26 mouse cellular contexts compared by ENCODE assay signal in genomic region chr13:51935827-51936226, GRCm38 (mm10).
A peak's percentile ranks its signal among the peaks of the same experiment; 100 is the strongest.
DNase-seq lines count a peak whose midpoint lies in the region; ATAC-seq and TF ChIP-seq lines count a peak whose summit lies in the region.
"Had no signal": no experiment of that assay in that cellular context is flagged by ENCODE, and none has a peak within 500 bp of the region (broad histone marks: within the 10 kb centered on the region; RNA-seq: fewer than 3 reads in every experiment).

No protein-coding gene starts in this region.

- no peaks in the 10 kb centered on the region for H3K9me3 ChIP-seq in intestine, postnatal 0 days (ENCODE audit: control insufficient read depth)
- H3K9me3 ChIP-seq: embryonic facial prominence, embryonic 12.5 days; forebrain, embryonic 10.5 days; forebrain, embryonic 15.5 days; heart, embryonic 12.5 days; limb, embryonic 12.5 days; liver, embryonic 15.5 days; neural tube, embryonic 12.5 days had no signal

- H3K27ac ChIP-seq in intestine, postnatal 0 days (ENCODE audit: low read depth, low read length): no peak overlapping the region
- H3K27ac ChIP-seq: embryonic facial prominence, embryonic 12.5 days; forebrain, embryonic 10.5 days; forebrain, embryonic 15.5 days; heart, adult 2 months; hindbrain, embryonic 14.5 days; limb, embryonic 12.5 days; liver, embryonic 15.5 days; neural tube, embryonic 12.5 days had no signal

- H3K9ac ChIP-seq in intestine, postnatal 0 days (ENCODE audit: low read depth, low read length): no peak overlapping the region
- H3K9ac ChIP-seq: embryonic facial prominence, embryonic 12.5 days; forebrain, embryonic 15.5 days; heart, embryonic 12.5 days; hindbrain, embryonic 14.5 days; limb, embryonic 12.5 days; liver, embryonic 15.5 days; lung, embryonic 14.5 days; neural tube, embryonic 12.5 days had no signal

- H3K27me3 ChIP-seq in intestine, postnatal 0 days (replicated peaks; ENCODE audit: control insufficient read depth, insufficient read depth, low read length): no peaks in the 10 kb centered on the region
- H3K27me3 ChIP-seq: embryonic facial prominence, embryonic 12.5 days; forebrain, embryonic 15.5 days; limb, embryonic 12.5 days; neural tube, embryonic 12.5 days had no signal

- peaks cover 2% of the 10 kb centered on the region; the same call in 1 of the 2 replicates for H3K4me1 ChIP-seq in intestine, postnatal 0 days (replicated peaks; ENCODE audit: control insufficient read depth, insufficient read depth, low read length)

- WGBS in intestine, postnatal 0 days: 82% methylated on average over 10 of the region's 10 CpGs

- peak; percentile 51 for DNase-seq in CD4-positive, CD25-positive, alpha-beta regulatory T cell, adult 2 months (ENCODE audit: low read depth, low spot score)
- DNase-seq in thymus, postnatal 0 days (ENCODE audit: low spot score): peak; percentile 57
- DNase-seq in thymus, postnatal 4 days: peak; percentile 63
- no peak for DNase-seq in gastrocnemius, postnatal 25 days
- no peak for DNase-seq in cerebellum, adult 9-10 months
- DNase-seq: adrenal gland, postnatal 10 days; cerebellum, adult 8-10 months; embryo, embryonic 11 days; heart, adult 2 months; kidney, adult 2 months; kidney, postnatal 10 days; layer of hippocampus, adult 9-11 months; lung, embryonic 14.5 days; lung, postnatal 14 days had no signal

- H3K36me3 ChIP-seq in intestine, postnatal 0 days (ENCODE audit: control insufficient read depth, insufficient read depth): no peaks in the 10 kb centered on the region
- H3K36me3 ChIP-seq: embryonic facial prominence, embryonic 12.5 days; forebrain, embryonic 10.5 days; forebrain, embryonic 15.5 days; heart, embryonic 12.5 days; limb, embryonic 12.5 days; liver, embryonic 15.5 days; neural tube, embryonic 12.5 days had no signal

- ATAC-seq in inflammation-experienced regulatory T-cells, adult 6 months: peak; percentile 60
- ATAC-seq in intestine, postnatal 0 days: no peak
- ATAC-seq: forebrain, embryonic 15.5 days; midbrain, embryonic 16.5 days had no signal

- H3K4me2 ChIP-seq in intestine, postnatal 0 days (replicated peaks; ENCODE audit: low read depth): no peak overlapping the region
- H3K4me2 ChIP-seq: embryonic facial prominence, embryonic 12.5 days; forebrain, embryonic 15.5 days; heart, embryonic 12.5 days; hindbrain, embryonic 14.5 days; limb, embryonic 12.5 days; liver, embryonic 15.5 days; lung, embryonic 14.5 days; midbrain, embryonic 11.5 days; neural tube, embryonic 12.5 days had no signal

- TF ChIP-seq CTCF in intestine, postnatal 0 days (IDR thresholded peaks at IDR 0.05; ENCODE audit: low read depth): no peak

- no peak overlapping the region for H3K4me3 ChIP-seq in intestine, postnatal 0 days (ENCODE audit: low read depth, low read length)
- H3K4me3 ChIP-seq: embryonic facial prominence, embryonic 12.5 days; forebrain, embryonic 10.5 days; forebrain, embryonic 15.5 days; heart, adult 2 months; heart, embryonic 12.5 days; limb, embryonic 12.5 days; liver, embryonic 15.5 days; neural tube, embryonic 12.5 days had no signal

Comparison
In these comparisons a context has a peak if more than half of its experiments do, and no peak if none do; other contexts are left out.
1. DNase-seq: peak in CD4-positive, CD25-positive, alpha-beta regulatory T cell, adult 2 months (single experiment), thymus, postnatal 0 days (single experiment) and thymus, postnatal 4 days (single experiment); none in gastrocnemius, postnatal 25 days (single experiment) and cerebellum, adult 9-10 months (single experiment).